Mouse (Mus musculus): ENCODE measurements around the gene Ptpn6.

The Ptpn6 gene

DNA sequence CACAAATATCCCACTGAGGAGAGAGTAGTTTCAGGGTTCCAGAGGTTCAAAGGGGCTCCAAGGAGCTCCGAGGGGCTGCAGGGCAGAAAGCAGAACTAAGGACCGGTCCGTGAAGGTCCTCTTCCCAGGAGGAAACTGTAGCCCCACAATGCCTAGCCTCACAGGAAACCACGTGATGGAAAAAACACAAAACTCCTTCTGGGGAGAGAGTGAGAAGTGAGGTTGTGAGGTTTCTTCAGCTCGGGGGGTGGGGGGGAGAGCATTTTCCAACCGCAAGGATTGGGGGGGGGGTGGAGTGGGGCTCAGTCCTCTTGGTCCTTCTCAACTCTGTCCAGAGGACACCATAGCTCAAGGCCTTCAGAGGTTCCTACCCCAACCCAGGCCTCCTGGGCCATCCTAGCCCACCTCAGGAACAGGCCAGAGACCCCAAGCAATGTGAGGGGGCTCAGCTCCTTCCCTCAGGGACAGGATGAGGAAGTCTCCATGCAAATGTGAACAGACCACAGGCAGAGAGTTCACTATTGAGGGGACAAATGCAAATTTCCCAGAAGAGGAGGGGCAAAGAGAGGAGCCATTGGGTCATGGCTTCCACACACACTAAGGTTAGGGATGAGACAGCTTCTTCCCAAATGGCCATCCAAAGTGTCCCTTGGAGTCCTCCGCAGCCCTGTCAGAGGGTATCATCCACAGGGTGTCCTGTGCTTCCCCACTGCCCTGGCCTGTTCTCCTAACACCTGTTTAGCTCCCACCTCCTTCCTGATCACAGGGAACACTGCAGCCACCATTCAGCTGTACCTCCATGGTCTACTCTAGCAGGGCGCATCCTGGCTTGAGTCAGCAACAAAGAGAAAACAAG is 8.4 kb downstream of the Ptpn6 start:
- DNase-seq = no peak

DNA sequence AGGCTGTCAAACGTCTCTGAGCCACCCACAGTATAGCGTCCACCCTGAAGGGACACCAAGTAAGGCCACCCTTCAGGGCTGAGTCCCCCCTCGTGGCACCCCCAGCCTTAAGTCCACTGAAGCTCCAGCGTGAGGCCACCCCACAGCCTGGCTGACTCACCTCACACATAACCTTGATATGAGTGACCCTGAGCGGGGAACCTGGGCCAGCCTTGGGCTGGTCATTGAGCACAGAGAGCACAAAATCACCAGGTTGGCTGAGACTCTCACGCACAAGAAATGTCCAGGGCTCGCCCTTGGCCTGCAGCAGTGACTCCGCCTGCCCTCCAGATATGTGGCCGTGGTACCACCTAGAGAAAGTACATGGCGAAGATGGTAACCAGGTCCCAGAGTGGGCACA is 9.9 kb downstream of the Ptpn6 start:
- DNase-seq = no peak

DNA sequence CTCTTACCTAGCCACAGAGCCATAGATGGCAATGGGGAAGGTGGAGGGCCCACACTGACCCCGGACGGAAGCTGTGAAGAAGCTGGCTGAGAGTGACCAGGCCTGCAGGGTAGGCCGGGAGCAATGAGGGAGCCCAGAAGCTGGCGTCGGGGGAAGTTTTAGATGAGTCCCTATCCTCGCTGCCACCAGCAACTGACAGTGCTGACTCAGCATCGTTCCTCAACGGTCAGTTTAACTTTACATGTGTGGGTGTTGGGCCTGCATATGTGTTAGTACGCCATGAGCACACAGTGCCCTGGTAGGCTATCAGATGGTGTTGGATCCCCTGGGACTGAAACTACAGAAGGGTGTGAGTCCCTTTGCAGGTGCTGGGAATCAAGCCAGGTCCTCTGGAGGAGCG is 14.0 kb downstream of the Ptpn6 start:
- DNase-seq = no peak

DNA sequence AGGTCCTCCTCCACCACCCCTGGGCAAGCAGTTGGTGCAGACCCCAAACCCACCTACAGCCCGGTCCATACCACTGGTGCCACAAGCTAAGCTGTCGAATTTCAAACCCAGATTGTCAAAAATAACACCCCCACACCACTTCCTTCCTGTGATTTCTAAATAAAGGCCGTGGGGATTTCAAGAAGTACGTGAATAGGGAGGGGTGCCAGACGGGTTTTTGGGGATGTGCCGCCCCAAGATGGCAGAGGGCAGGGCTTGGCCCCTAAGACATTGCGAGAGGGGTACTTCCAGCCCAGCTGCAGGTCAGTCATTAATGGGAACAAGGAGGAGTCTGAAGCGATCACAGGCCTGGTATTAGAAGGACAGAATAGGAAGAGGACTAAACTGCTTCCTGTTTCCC is 15.0 kb downstream of the Ptpn6 start:
- DNase-seq = no peak

DNA sequence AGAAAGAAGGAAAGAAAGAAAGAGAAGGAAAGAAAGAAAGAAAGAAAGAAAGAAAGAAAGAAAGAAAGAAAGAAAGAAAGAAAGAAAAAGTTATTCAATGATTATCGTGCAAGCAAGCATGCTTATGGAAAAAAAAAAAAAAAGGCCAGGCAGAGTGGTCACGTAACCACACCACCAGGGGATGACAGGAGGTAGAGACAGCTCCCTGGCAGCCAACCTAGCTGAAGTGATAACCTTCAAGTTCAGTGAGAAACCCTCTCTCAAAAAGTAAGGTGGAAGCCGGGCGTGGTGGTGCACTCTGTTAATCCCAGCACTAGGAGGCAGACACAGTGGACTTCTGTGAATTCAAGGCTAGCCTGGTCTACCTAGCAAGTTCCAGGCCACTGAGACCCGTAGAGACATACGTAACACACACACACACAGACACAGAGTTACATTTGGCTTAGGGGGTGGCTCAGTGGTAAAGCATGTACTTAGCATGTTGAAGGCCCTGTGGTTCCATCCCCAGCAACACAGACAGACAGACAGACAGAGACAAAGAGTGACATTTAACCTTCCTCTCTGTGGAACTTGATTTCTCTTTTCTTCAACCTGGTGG is 15.5 kb downstream of the Ptpn6 start:
- no peak for DNase-seq

DNA sequence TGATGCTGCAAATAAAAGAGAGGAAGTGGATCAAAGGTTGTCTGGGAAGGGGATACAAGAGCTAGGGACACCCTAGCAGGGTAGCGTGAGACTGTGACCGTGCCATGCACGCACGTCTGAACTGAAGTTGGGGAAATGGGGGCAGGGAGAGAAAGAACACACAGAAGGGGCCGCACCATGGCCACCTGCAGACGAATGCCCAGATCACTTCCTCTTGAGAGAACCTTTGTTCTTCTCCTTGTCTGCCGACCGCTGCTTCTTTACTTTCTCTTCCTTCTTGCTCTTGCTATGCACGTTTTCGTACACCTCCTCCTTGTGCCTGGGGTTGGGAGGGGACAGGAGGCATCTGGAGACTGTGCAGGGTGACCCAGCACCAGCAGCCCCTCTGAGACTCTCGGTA is 17.6 kb downstream of the Ptpn6 start:
- DNase-seq = no peak

DNA sequence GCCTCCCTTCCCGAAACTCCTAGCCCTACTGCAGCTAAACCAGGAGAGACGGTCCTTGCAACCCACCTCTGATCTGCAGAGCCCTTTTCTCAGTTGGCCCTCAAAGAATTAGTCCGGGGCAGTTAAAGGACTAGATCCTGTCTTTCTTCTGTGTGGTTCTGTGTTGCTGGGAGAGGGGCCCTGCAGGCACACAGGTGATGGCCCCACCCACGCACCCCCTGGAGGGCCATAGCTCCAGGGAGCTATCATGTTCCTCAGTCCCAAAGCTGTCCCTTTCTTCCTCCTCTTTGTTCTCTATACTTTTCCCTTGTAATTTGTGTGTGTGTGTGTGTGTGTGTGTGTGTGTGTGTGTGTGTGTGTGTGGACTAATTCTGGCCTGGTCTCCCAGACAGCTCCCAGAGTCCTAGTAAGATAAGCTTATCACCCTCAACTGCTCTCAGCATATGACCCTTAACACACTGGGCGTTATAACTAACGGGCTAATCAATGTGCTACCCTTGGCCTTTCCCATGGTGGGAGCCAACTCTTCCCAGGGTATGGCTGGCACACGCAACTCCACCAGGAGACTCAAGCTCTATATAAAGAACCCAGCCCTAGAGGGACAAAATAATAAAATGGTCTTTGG is 19.0 kb downstream of the Ptpn6 start:
- no peak for DNase-seq

DNA sequence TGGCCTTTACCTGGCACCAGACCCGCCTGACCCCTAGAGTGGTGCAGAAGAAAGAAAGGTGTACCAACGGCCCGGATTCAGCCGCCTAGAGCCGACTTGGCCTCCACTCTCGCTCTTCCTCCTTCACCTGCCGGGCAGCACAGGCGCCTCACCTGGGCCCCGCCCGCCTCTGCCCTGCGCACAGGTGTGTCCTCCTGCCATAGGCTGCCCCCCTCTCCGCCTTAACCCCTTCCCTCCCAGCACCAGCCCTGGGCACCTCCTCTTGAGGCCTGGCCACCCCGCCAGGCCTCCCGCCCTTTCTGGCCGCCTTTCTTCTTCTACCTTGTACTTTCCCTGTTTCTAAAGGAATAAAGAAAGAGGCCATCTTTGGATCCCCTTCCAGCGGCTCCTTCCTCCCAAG is 19.8 kb downstream of the Ptpn6 start:
- peak; percentile 63 to 77 for DNase-seq

DNA sequence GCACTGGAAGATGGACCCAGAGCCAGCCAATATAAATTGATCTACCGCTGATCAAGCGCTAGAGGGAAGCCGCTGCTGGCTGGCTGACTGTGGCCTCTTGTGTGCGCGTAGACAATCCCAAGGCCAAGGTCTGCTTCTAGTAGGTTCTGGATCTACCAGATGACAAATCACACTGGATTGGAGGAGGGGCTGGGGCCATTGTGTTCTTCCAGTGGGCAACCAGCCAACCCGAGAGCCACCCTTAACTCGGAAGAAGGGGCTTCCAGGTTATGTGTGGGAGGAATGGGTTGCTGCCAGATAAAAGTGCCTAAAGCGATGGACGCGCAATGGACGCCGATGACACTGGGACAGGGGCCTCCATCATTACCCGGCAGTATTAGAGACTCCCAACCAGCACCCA is 20.5 kb downstream of the Ptpn6 start:
- DNase-seq = no peak

DNA sequence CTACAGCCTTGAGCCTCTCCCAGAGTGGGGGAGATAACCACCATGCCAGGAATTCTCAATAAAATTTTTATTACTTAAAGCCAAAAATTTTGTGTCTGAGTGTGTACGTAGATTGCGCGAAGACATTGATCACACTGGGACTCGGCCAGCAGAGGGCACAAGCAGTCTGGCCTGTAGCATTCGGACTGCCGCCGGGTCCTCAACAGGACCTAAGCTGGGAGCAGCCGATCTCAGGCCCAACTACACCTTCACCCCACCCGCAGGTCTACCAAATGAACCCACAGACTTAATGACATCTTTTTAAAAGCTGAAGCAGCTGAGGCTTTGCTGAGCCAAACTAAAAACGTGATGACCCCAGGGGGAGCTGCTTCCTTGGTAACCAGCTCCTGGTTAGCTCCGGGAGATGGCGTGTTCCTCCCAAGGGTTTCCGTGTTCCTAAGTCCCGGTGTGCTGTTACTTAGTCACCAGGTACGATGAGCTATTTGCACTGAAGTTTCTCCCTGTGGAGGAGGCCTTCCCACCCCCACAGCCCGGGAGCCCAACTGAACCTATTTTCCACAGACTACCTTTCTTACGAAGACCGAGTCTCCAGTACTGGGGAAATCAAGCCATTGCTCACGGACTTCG is 21.5 kb downstream of the Ptpn6 start:
- DNase-seq = peak; percentile 71 to 78

DNA sequence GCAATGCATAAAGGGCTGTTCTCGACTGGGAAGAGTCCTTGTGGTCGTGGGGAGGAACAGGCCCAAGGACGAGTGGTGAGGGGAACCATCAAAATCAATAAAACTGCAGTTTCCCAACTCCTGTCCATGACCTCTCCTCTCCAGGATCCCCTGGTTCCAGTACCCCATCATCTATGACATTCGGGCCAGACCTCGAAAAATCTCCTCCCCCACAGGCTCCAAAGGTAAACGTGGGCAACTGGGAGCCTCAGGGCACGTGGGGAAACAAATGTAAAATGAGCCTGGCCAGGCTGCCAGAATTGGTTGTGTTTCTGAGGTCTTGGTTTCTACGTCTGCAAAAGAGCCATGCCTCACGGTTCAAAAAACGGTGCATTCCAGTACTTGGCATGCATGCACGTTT is 25.6 kb downstream of the Ptpn6 start:
- DNase-seq = no peak

DNA sequence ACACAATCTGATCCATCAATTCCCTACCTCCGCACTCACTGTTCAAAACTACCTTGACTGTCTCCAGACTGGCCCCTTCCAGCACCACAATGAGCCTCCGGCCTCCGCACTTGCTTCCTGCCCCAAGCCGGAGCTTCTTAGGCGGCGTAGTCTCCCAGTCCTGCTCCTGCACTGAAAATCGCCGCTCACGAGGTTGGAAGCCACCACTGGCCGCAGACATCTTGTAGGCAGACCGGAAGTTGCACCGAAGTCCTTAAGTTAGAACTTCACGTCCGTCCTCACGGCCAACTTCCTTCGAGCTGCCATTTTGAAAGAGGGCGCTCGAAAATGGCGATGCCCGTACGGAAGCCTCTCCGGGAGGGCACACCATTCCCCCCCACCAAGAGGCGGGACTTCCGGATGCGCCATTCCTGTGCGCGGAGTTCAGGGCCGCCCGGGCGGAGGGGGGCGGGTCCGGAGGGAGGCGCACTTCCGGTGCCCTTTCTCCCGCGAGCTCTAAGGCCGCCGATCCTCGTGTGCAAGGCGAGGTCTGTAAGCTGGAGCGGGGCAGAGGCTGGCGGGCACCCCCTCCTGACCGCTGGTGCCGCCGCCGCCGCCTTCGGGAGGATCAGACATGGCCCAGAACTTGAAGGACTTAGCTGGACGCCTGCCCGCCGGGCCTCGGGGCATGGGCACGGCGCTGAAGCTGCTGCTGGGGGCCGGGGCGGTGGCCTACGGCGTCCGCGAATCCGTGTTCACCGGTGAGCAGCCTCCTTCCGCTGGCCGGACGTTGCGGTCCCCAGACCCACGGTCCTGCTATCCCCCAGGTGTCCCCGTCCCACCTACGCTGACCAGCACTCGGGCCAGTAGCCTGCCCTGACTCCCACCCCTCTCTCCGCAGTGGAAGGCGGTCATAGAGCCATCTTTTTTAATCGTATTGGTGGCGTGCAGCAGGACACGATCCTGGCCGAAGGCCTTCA is 26.4 kb downstream of the Ptpn6 start, which contains the start of the genes Emg1 and Phb2:
Gene Emg1 (minus strand): TSS at position 355 of the 959 bp plus-strand sequence.
Gene Phb2 (plus strand): TSS at position 513 of the 959 bp plus-strand sequence.
- peak; percentile 99 for DNase-seq

DNA sequence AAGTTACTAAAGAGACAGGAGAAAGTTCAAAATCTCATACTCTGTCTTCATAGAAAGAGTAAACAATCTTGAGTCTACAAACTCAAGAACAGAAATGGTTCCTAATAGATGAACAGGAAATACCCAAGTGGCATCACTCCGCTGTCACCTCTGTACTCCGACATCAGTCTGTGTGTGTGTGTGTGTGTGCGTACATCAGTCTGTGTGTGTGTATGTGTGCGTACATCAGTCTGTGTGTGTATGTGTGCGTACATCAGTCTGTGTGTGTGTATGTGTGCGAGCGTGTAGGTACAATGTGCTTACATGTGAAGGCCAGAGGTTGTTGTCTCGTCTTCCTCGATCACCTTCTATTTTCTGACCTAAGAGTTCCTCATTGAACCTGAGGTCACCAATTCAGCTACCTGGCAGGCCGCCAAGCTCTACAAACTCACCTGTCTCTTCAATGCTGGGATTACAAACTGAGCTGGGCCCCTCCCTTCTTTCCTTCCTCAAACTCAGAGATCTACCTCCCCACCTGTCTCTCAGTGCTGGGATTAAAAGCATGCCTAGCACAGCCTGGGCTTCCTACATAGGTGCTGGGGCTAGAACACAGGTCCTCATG is 30.1 kb downstream of the Ptpn6 start:
- DNase-seq = no peak

DNA sequence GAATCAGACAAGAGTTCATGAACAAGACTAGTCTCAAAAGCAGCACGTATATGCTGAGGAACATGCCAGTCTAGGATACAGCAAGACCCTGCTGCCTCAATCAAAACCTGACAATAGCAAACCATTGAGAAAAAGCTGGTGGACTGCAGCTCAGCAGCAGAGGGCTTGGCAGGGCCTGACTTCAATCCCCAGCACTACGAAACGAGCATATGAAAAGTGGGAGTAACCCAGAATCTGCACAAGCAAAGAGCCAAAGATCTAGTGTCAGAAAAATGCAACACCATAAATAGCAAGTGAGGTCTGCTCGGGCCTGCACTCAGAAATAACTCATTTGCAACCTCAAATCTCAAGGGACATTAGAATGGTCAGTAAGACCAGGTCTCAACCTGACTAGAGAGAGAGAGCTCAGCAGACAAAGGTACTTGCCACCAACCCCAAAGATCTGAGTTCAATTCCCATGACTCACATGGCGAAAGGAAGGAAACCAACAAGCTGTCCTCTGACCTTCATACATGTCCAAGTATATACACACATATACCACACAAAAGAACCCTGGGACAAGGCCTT is 32.4 kb downstream of the Ptpn6 start:
- no peak for DNase-seq

DNA sequence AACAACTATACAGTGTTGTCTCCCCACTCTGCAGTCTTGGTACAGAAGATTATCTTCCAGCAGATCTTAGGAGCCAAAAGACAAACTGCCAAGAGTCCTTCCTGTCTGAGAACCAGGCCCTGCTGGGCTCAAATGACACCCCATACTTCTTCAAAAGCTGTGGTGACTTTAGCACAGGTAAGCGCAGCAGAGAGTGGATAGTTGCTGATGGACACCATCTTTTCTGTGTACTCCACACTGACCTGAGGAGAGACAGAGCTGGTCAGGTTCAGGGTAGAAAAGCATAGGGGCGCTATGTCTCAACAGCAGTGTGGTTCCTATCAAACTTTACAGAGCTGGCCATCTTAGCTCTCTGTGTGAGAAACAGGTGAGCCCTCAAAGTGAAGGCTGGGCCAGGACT is 34.1 kb downstream of the Ptpn6 start:
- no peak for DNase-seq

DNA sequence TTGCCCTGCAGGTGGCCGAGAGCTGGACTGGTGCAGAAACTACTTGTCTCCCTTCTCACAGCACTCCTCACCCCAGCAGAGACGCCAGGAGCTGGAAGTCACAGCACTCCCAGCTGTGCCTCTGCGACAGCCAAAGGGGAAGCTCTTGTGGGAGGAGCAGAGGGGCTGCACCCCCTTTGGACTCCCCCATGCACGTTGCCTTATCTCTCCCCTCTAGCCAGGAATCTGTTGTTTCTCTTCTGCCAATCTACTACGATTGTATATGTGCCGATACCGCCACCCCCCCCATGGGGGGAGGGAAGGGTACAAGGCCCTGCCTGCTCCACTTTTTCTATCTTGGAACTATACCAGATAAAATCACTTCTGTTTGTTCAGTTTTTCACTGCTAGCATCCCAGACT is 34.7 kb downstream of the Ptpn6 start:
- DNase-seq = no peak

DNA sequence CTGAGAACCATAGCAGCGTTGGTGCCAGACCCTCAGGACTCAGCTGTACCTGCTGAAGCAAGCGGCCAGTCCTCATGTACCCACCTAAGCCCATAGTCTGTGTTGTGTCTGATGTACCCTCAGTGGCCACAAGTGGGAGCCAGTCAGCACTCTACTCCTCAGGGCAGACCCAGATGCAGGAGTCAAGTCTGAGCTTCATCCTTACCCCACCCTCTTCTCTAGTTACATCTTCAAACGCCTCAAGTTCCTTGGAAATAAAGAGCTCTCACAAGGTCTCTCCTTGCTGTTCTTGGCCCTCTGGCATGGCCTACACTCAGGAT is 35.8 kb downstream of the Ptpn6 start:
- peak; percentile 84 to 86 for DNase-seq

DNA sequence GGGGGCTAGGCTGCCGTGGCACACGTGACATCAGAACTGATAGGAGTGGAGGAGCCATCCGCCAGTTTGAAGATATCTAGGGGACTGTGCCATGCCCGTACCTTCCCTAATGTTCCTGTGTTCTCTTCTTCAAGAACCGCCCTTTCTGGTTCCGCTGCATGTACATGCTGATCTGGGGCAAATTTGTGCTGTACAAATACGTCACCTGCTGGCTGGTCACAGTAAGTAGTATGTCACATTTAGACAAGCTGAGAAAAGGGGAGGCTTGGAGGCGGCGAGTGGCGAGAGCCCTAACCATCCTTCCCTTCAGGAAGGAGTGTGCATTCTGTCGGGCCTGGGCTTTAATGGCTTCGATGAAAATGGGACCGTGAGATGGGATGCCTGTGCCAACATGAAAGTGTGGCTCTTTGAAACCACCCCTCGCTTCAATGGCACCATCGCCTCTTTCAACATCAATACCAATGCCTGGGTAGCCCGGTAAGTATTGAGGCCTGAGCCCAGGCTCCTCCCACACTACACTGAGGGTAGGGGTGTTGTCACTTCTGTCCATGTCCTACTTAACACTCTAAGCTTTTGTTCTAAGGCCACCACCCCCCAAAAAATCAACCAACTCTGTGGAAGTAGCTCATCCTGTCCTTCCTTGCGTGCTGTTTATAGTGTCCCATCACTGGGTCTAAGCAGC is 36.3 kb downstream of the Ptpn6 start:
- DNase-seq = no peak

DNA sequence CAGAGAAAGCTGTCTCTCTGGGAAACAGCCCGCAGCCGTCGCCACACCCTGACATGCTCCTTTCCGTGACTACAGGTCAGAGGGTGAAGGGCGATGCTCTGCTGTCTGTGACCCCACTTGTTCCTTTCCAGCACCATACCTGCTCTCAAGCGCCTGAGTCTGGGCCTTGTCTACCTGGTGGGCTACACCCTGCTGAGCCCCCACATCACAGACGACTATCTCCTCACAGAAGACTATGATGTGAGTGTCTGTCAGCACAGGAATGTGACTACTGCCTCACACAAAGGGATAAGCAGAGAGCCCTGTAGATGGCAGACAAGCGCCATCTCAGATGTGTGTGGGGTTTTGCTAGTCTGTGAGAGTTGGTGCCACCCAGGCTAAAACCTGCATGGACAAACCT is 37.2 kb downstream of the Ptpn6 start:
- DNase-seq = peak; percentile 35 to 55

DNA sequence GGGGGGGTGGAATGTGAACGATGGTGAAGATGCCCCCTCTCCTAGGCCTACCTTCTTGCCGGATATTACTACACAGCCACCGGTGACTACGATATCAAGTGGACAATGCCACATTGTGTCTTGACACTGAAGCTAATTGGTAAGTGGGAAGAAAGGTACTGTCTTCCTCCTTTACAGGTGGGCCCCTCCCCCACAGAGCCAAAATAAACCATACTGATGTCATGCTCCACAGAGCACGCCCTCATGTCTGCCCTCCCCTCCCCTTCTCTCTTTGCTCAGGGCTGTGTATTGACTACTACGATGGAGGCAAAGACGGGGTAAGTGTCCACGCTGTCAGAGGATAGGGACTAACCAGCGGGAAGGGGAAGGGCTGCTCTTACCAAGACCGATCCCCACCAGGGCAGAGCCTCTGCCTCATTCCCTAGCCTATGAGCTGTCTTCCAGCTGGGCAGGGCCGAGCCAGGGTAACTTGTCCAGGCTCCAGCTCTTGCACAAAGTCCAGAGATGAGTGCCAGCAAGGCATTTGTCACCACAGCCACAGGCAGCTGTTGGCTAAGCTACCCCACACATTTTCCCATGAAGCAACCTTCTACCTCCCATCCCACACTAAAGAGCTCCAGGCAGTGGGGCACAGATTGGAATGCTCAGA is 38.4 kb downstream of the Ptpn6 start:
- peak; percentile 31 to 48 for DNase-seq

DNA sequence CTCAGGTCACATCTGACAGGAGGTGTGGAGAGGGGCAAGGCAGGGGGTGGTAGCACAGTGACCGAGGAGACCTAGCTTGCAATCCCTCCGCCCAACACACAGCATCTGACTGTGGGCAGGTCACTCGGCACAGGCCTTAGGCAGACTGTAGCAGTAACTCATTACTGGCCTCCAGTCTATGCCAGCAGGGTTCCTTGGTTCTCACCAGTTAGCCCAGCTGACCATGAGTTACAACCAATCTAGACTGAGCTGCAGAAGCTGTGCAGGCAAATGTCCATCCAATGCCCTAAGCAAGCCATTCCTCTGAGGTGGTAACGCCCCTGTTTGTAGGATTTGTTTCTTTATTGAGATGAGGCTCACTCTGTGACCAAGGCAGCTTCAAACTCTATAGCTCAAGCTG is 39.1 kb downstream of the Ptpn6 start:
- DNase-seq = no peak
